Mouse (Mus musculus) MEL-GATA-1-ER (cell line): Measurements from ENCODE around the gene Myo5a.

ENCODE experiments used
- DNase-seq: peaks from one replicate; pipeline ENCODE4 v3.0.0-alpha.2; 2012; ENCODE audit warnings: low read depth; ENCODE audit errors: extremely low read depth

The Myo5a gene

GRCm38 (mm10) chr9:75197297-75197696 is 126.5 kb downstream of the Myo5a start:
- no peak for DNase-seq

GRCm38 (mm10) chr9:75201506-75201905 is 130.7 kb downstream of the Myo5a start:
- no peak for DNase-seq

- no peak for DNase-seq
These were observed 131.2 kb downstream of the Myo5a start for GRCm38 (mm10) chr9:75202036-75202435.

- DNase-seq = no peak
These were observed 138.4 kb downstream of the Myo5a start for GRCm38 (mm10) chr9:75209246-75209645.

GRCm38 (mm10) chr9:75210269-75210668 is 139.5 kb downstream of the Myo5a start:
- no peak for DNase-seq

- no peak for DNase-seq
These were observed 144.1 kb downstream of the Myo5a start for GRCm38 (mm10) chr9:75214743-75215413.

GRCm38 (mm10) chr9:75219942-75220341 is 149.1 kb downstream of the Myo5a start:
- DNase-seq = no peak

GRCm38 (mm10) chr9:75221420-75222287 is 150.8 kb downstream of the Myo5a start:
- no peak for DNase-seq

- no peak for DNase-seq
These were observed 161.3 kb downstream of the Myo5a start, which contains the start of gene Myo5c for GRCm38 (mm10) chr9:75231841-75232746. Gene Myo5c, plus strand, starts transcription at chr9:75232020.

- DNase-seq = no peak
These were observed 162.0 kb downstream of the Myo5a start for GRCm38 (mm10) chr9:75232860-75233259.

- no peak for DNase-seq
These were observed 163.5 kb downstream of the Myo5a start for GRCm38 (mm10) chr9:75234271-75234741.

- DNase-seq = no peak
These were observed 164.3 kb downstream of the Myo5a start for GRCm38 (mm10) chr9:75234983-75235627.

GRCm38 (mm10) chr9:75235696-75236095 is 164.9 kb downstream of the Myo5a start:
- no peak for DNase-seq

- no peak for DNase-seq
These were observed 165.8 kb downstream of the Myo5a start for GRCm38 (mm10) chr9:75236416-75237308.

GRCm38 (mm10) chr9:75238179-75238578 is 167.4 kb downstream of the Myo5a start:
- DNase-seq = no peak

GRCm38 (mm10) chr9:75243052-75243451 is 172.2 kb downstream of the Myo5a start:
- no peak for DNase-seq

- DNase-seq = no peak
These were observed 173.1 kb downstream of the Myo5a start for GRCm38 (mm10) chr9:75243730-75244406.

- no peak for DNase-seq
These were observed 173.7 kb downstream of the Myo5a start for GRCm38 (mm10) chr9:75244527-75244926.
